In genomic region chr15:77821424-77821823, GRCm38 (mm10) we compare ENCODE assay signal across 10 mouse cellular contexts. TPM values are rescaled to one million over a fixed set of nuclear protein-coding genes. Genes with fewer than 3 reads are reported as not detected.
DNase-seq lines count a peak whose midpoint lies in the region; ATAC-seq and TF ChIP-seq lines count a peak whose summit lies in the region.
"Had no signal": no experiment of that assay in that cellular context is flagged by ENCODE, and none has a peak within 500 bp of the region (broad histone marks: within the 10 kb centered on the region; RNA-seq: fewer than 3 reads in every experiment).

No protein-coding gene starts in this region.

- H3K27ac ChIP-seq in heart, embryonic 11.5 days (ENCODE audit: low read depth, low read length): peak overlapping the region; percentile 84
- peak overlapping the region; percentile 98 for H3K27ac ChIP-seq in embryonic fibroblast, embryonic 13.5 days (ENCODE audit: insufficient read depth, low read length)
- peak overlapping the region; percentile 74 for H3K27ac ChIP-seq in liver, embryonic 12.5 days

- WGBS in heart, embryonic 11.5 days (ENCODE audit: insufficient replicate concordance): 37% methylated on average over 7 of the region's 7 CpGs
- 52% methylated on average over 7 of the region's 7 CpGs for WGBS in liver, embryonic 12.5 days (ENCODE audit: insufficient replicate concordance)

- H3K9ac ChIP-seq in heart, embryonic 11.5 days (ENCODE audit: low read depth, low read length): peak overlapping the region; percentile 52; the same call in 1 of the 2 replicates
- peak overlapping the region; percentile 19; the same call in 1 of the 2 replicates for H3K9ac ChIP-seq in liver, embryonic 12.5 days

- H3K4me3 ChIP-seq in heart, embryonic 11.5 days (ENCODE audit: low read depth, low read length): no peak overlapping the region
- no peak overlapping the region for H3K4me3 ChIP-seq in embryonic fibroblast, embryonic 13.5 days (ENCODE audit: insufficient read depth, low read length)
- H3K4me3 ChIP-seq in liver, embryonic 12.5 days: no peak overlapping the region

- no peaks in the 10 kb centered on the region for H3K9me3 ChIP-seq in heart, embryonic 11.5 days (replicated peaks; ENCODE audit: control insufficient read depth, low read length)
- no peaks in the 10 kb centered on the region for H3K9me3 ChIP-seq in liver, embryonic 12.5 days (replicated peaks)
- H3K9me3 ChIP-seq: G1E had no signal

- peaks cover 89% of the 10 kb centered on the region for H3K4me1 ChIP-seq in heart, embryonic 11.5 days (ENCODE audit: control insufficient read depth, insufficient read depth, low read length)
- peaks cover 76% of the 10 kb centered on the region for H3K4me1 ChIP-seq in embryonic fibroblast, embryonic 13.5 days (ENCODE audit: control insufficient read depth, insufficient read depth, low read length)
- peaks cover 96% of the 10 kb centered on the region for H3K4me1 ChIP-seq in liver, embryonic 12.5 days

- ATAC-seq in heart, embryonic 11.5 days (replicated peaks; ENCODE audit: insufficient number of reproducible peaks, low FRiP score, low TSS enrichment): no peak
- ATAC-seq in liver, embryonic 12.5 days: no peak

- H3K4me2 ChIP-seq in heart, embryonic 11.5 days: peak overlapping the region; percentile 34
- H3K4me2 ChIP-seq in liver, embryonic 12.5 days: peak overlapping the region; percentile 4; the same call in 1 of the 2 replicates

- no peak for DNase-seq in heart, adult 8-10 months (ENCODE audit: low spot score)
- peak; percentile 48 for DNase-seq in MN1 (ENCODE audit: low spot score)
- no peak for DNase-seq in embryo, embryonic 9.5 days (ENCODE audit: extremely low spot score)
- no peak for DNase-seq in left cerebral cortex, adult 9 months (ENCODE audit: low spot score in 2 of 2)
- DNase-seq in testis, postnatal 14 days (ENCODE audit: low spot score): no peak
- DNase-seq: layer of hippocampus, postnatal 36 days had no signal

- no peak for TF ChIP-seq CTCF in embryonic fibroblast, embryonic 13.5 days (IDR thresholded peaks at IDR 0.05; ENCODE audit: borderline replicate concordance, insufficient read depth, low read length)

- no peaks in the 10 kb centered on the region for H3K36me3 ChIP-seq in heart, embryonic 11.5 days (ENCODE audit: control insufficient read depth, insufficient read depth, low read length)
- peaks cover 22% of the 10 kb centered on the region for H3K36me3 ChIP-seq in liver, embryonic 12.5 days

- 0 out of 2 replicates have a peak, but pooled peaks have one; percentile 32 for TF ChIP-seq POLR2A in embryonic fibroblast, embryonic 13.5 days (IDR thresholded peaks at IDR 0.05; ENCODE audit: low read depth, low read length)

- H3K27me3 ChIP-seq in heart, embryonic 11.5 days (ENCODE audit: control insufficient read depth, insufficient read depth, low read length): no peaks in the 10 kb centered on the region
- no peaks in the 10 kb centered on the region for H3K27me3 ChIP-seq in liver, embryonic 12.5 days (replicated peaks)

RNA-seq across cellular contexts. Expression of gene Myh9, which starts 20.6 kb away (rescaled TPM):
- polyA plus RNA-seq in heart, embryonic 11.5 days (2014; fragmentation: Nextera tagmentation; extraction: Ambion mirVana): 30.4 and 31.8 TPM in 2 replicates
- total RNA-seq in heart, adult 8-10 months (2022): 100 to 1,000 TPM in 1 of 4 experiments, 10 to 100 TPM in 3; 72.5 to 127 (median 97.2) TPM
- 718 and 1,071 TPM in 2 replicates for polyA plus RNA-seq in embryonic fibroblast, embryonic 13.5 days (2011; ENCODE audit: insufficient read length, low read depth, missing spikeins)
- polyA plus RNA-seq in liver, embryonic 12.5 days (2016; fragmentation: Nextera tagmentation; extraction: Ambion mirVana): 32.5 and 34.2 TPM in 2 replicates

Comparison
In these comparisons a context has a peak if more than half of its experiments do, and no peak if none do; other contexts are left out.
1. RNA of gene Myh9, which starts 20.6 kb away (polyA plus RNA-seq): 718 to 1,071 TPM in embryonic fibroblast, embryonic 13.5 days; 32.5 to 34.2 TPM in liver, embryonic 12.5 days and 30.4 to 31.8 TPM in heart, embryonic 11.5 days; every median in the first group is over 10 times any median in the second.
2. Peak in every context shown above with its lines, with median percentiles within 50 percentile points of each other: H3K27ac ChIP-seq.